Mouse (Mus musculus): Measurements from ENCODE around the gene Abcb5. TPM values are rescaled to one million over a fixed set of nuclear protein-coding genes. Genes with fewer than 3 reads are reported as not detected.
A peak's percentile ranks its signal among the peaks of the same experiment; 100 is the strongest.

Abcb5 gene
- polyA plus RNA-seq, 1 experiment from 2014 or later = not detected

DNA sequence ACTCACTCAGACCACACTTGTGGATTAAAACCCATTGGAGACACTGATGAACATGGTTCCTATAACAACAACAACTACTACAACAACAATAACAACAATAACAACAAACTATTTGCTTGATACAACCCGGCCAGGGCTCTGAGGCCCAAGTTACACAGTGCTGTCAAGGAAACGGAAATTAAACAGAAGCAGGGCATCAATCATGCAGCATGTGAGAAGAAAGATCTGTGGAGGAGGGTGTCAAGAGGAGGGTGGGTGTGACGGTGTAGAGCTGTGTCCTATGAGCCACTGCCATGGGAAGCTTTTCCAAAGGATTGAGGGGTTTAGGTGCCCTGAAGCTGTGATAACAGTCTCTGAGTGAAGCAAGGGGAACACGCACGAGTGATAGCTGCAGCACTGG, 64.0 kb downstream of the Abcb5 start:
- H3K4me1 ChIP-seq (ENCODE audit: control insufficient read depth, insufficient read depth, low read length) = no peaks in the 10 kb centered on the region
- no peak overlapping the region for H3K4me3 ChIP-seq (ENCODE audit: low read depth, low read length)
- DNase-seq (ENCODE audit: low spot score, missing footprints) = no peak
- no peaks in the 10 kb centered on the region for H3K36me3 ChIP-seq (ENCODE audit: control insufficient read depth, insufficient read depth, low read length)
- no peak overlapping the region for H3K27ac ChIP-seq (ENCODE audit: low read depth, low read length)
- no peaks in the 10 kb centered on the region for H3K9me3 ChIP-seq (ENCODE audit: control insufficient read depth, low read length)
- ATAC-seq (ENCODE audit: low FRiP score) = no peak
- H3K4me2 ChIP-seq = no peak overlapping the region
- H3K27me3 ChIP-seq (ENCODE audit: control insufficient read depth, insufficient read depth, low read length) = no peaks in the 10 kb centered on the region
- 81% methylated on average over 5 of the region's 5 CpGs for WGBS
- no peak overlapping the region for H3K9ac ChIP-seq (ENCODE audit: low read length)

DNA sequence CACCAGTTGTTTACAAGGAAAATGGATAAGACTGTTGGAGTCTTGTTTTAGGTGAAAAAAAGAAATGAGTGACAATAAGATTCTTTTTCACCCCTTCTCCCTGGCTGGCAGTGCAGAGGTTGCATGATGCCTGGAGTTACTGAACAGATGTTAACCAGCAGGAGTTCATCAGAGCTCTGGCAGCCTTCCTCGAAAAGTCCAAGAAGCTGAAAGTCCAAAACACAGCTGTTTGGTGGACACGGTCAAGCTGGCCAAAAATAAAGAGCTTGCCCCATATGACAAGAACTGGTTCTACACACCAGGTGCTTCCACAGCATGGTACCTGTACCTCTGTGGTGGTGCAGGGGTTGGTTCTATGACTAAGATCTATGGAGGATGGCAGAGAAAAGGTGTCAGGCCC, 78.3 kb downstream of the Abcb5 start:
- no peak overlapping the region for H3K9ac ChIP-seq (ENCODE audit: low read length)
- H3K4me3 ChIP-seq (ENCODE audit: low read depth, low read length) = no peak overlapping the region
- no peaks in the 10 kb centered on the region for H3K27me3 ChIP-seq (ENCODE audit: control insufficient read depth, insufficient read depth, low read length)
- 82% methylated on average over 2 of the region's 2 CpGs for WGBS
- ATAC-seq (ENCODE audit: low FRiP score) (no peak), DNase-seq (ENCODE audit: low spot score, missing footprints) (no peak)
- H3K36me3 ChIP-seq (ENCODE audit: control insufficient read depth, insufficient read depth, low read length) = no peaks in the 10 kb centered on the region
- no peaks in the 10 kb centered on the region for H3K9me3 ChIP-seq (ENCODE audit: control insufficient read depth, low read length)
- no peak overlapping the region for H3K4me2 ChIP-seq
- H3K4me1 ChIP-seq (ENCODE audit: control insufficient read depth, insufficient read depth, low read length) = no peaks in the 10 kb centered on the region
- H3K27ac ChIP-seq (ENCODE audit: low read depth, low read length) = no peak overlapping the region

DNA sequence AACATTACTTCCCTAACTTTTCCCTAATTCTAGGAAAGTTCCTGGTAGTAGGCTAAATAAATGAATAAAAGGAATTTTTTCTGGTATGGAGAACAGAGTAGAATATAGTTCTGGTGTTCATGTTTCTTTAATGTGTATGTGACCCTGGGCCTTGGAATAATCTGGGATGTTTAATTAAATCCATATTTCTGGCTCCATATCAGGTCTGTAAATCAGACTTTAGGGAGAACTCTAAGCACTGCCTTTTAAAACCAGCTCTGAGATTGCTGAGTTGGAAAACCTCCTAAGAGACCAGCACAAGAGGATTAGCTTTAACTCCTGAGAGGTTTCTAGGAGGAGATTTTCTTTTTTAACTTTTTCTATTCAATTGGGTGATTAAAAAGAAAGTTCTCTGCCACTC, 83.4 kb downstream of the Abcb5 start:
- no peaks in the 10 kb centered on the region for H3K27me3 ChIP-seq (ENCODE audit: control insufficient read depth, insufficient read depth, low read length)
- no peak for DNase-seq (ENCODE audit: low spot score, missing footprints)

DNA sequence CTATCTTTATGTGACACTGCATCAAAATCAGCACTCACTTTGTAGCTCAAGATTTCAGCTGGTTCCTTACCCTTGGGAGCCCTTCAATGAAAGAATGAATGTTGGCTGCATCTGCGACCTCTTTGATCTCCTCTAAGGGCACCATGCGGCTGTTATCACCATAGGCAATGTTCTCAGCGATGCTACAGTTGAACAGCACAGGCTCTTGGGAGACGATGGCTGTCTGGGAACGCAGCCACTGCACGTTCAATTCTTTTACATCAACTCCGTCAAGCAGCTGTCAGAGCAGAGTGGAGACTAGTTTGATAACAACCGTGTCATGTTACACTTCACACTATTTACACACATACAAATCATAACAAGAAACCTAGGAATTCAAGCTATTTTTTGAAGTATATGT, 93.5 kb downstream of the Abcb5 start:
- DNase-seq (ENCODE audit: low spot score, missing footprints) (no peak), ATAC-seq (ENCODE audit: low FRiP score) (no peak)
- Histone ChIP-seq H3K27me3 (ENCODE audit: control insufficient read depth, insufficient read depth, low read length) (no peaks in the 10 kb centered on the region), H3K36me3 (ENCODE audit: control insufficient read depth, insufficient read depth, low read length) (no peaks in the 10 kb centered on the region), H3K4me2 (no peak overlapping the region), H3K4me3 (ENCODE audit: low read depth, low read length) (no peak overlapping the region), H3K9me3 (ENCODE audit: control insufficient read depth, low read length) (no peaks in the 10 kb centered on the region), H3K4me1 (ENCODE audit: control insufficient read depth, insufficient read depth, low read length) (no peaks in the 10 kb centered on the region), H3K9ac (ENCODE audit: low read length) (no peak overlapping the region), H3K27ac (ENCODE audit: low read depth, low read length) (no peak overlapping the region)
- 88% methylated on average over 8 of the region's 8 CpGs for WGBS

More for the DNA sequence above, 83.4 kb downstream of the Abcb5 start:
- H3K4me1 ChIP-seq (ENCODE audit: control insufficient read depth, insufficient read depth, low read length) = no peaks in the 10 kb centered on the region
- no peak overlapping the region for H3K27ac ChIP-seq (ENCODE audit: low read depth, low read length)
- no peaks in the 10 kb centered on the region for H3K9me3 ChIP-seq (ENCODE audit: control insufficient read depth, low read length)
- H3K9ac ChIP-seq (ENCODE audit: low read length) = no peak overlapping the region
- H3K4me2 ChIP-seq = no peak overlapping the region
- no peak for ATAC-seq (ENCODE audit: low FRiP score)
- H3K4me3 ChIP-seq (ENCODE audit: low read depth, low read length) = no peak overlapping the region
- no peaks in the 10 kb centered on the region for H3K36me3 ChIP-seq (ENCODE audit: control insufficient read depth, insufficient read depth, low read length)

DNA sequence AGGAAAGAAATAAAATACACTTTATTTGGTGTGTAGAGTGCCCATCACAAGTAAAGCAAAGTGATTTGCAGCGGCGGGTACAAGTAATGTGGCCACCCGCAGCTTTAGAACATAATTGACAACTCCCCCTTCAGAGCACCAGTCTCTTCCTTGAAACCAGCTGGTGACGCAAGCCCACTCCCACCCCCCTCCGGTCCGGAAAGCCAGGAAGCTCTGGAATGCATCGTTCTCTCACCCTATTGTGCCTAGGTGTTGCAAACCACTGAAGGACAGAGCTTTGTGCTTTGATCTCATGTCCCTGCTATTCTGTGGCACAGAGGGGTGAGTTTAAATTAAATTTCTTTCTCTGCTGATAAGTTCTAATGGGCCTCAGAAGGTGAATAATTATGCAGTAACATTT, 110.1 kb downstream of the Abcb5 start:
- Histone ChIP-seq H3K9ac (ENCODE audit: low read length) (no peak overlapping the region), H3K4me3 (ENCODE audit: low read depth, low read length) (no peak overlapping the region), H3K27ac (ENCODE audit: low read depth, low read length) (no peak overlapping the region), H3K9me3 (ENCODE audit: control insufficient read depth, low read length) (no peaks in the 10 kb centered on the region), H3K4me2 (no peak overlapping the region), H3K36me3 (ENCODE audit: control insufficient read depth, insufficient read depth, low read length) (no peaks in the 10 kb centered on the region), H3K4me1 (ENCODE audit: control insufficient read depth, insufficient read depth, low read length) (peaks cover 14% of the 10 kb centered on the region), H3K27me3 (ENCODE audit: control insufficient read depth, insufficient read depth, low read length) (peaks cover 16% of the 10 kb centered on the region)
- WGBS = 1% methylated on average over 7 of the region's 7 CpGs
- ATAC-seq (ENCODE audit: low FRiP score) (peak; percentile 12; the same call in 1 of the 2 replicates), DNase-seq (ENCODE audit: low spot score, missing footprints) (no peak)

DNA sequence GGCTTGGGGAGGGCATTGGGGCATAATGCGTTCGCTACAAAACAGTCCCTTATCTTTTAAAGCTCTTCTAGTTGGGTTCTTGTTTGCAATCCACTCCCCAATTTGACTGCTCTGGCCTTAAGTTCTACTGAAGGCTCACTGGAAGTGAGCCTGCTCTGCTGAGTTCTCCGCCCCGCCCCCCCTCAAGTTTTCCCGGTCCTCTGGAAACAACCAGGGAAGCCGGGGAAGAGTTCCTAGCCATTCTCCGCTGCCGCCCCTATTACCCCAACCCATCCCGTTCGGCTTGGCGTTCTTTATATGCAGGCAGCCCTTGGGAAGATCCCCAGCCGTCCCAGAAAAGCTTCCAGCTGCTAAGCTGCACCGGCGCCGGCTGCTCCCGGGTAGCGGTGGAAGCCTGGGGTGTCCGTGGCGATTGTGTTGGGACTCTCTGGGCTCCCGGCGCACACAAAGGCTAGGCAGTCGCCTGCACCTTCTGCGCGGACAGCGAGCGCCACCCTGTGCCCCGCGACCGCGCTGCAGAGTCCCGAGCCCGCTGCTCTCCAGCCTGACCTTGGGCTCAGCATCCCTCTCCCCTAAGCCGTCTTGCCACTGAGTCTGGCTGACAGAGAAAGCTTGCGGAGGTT, 111.3 kb downstream of the Abcb5 start:
- DNase-seq (ENCODE audit: low spot score, missing footprints) (peak; percentile 98), ATAC-seq (ENCODE audit: low FRiP score) (peak; percentile 98)
- Histone ChIP-seq H3K27me3 (ENCODE audit: control insufficient read depth, insufficient read depth, low read length) (peaks cover 22% of the 10 kb centered on the region), H3K9ac (ENCODE audit: low read length) (peak overlapping the region; percentile 68), H3K27ac (ENCODE audit: low read depth, low read length) (peak overlapping the region; percentile 72), H3K4me2 (peak overlapping the region; percentile 64), H3K4me3 (ENCODE audit: low read depth, low read length) (peak overlapping the region; percentile 43), H3K36me3 (ENCODE audit: control insufficient read depth, insufficient read depth, low read length) (no peaks in the 10 kb centered on the region), H3K9me3 (ENCODE audit: control insufficient read depth, low read length) (no peaks in the 10 kb centered on the region), H3K4me1 (ENCODE audit: control insufficient read depth, insufficient read depth, low read length) (peaks cover 16% of the 10 kb centered on the region)
- WGBS = 1% methylated on average over 34 of the region's 34 CpGs

DNA sequence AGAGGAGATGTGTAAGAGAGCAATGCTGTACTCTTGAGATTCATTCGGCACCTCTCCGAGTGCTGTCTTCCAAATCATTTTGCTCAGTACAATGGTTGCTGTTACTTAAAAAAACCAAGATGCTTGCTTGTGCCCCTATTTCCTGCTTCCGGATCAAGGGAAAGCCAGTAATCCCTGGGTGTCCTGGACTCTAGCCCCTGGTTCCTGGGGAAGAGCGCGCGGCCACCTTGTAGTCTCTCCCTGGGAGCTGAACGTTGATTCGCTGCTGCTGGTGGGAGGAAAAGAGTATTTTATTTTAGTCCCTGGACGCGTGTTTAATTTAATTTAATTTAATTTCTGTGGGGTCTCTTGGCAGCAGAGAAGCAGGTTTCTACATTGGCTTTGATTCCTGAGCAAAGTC, 111.8 kb downstream of the Abcb5 start:
- Histone ChIP-seq H3K4me2 (peak overlapping the region; percentile 64), H3K36me3 (ENCODE audit: control insufficient read depth, insufficient read depth, low read length) (no peaks in the 10 kb centered on the region), H3K27ac (ENCODE audit: low read depth, low read length) (peak overlapping the region; percentile 72; the same call in 1 of the 2 replicates), H3K4me3 (ENCODE audit: low read depth, low read length) (peak overlapping the region; percentile 43), H3K4me1 (ENCODE audit: control insufficient read depth, insufficient read depth, low read length) (peaks cover 16% of the 10 kb centered on the region), H3K27me3 (ENCODE audit: control insufficient read depth, insufficient read depth, low read length) (peaks cover 28% of the 10 kb centered on the region), H3K9me3 (ENCODE audit: control insufficient read depth, low read length) (no peaks in the 10 kb centered on the region), H3K9ac (ENCODE audit: low read length) (peak overlapping the region; percentile 68)
- ATAC-seq (ENCODE audit: low FRiP score) (no peak), DNase-seq (ENCODE audit: low spot score, missing footprints) (peak; percentile 94)
- 2% methylated on average over 10 of the region's 10 CpGs for WGBS

DNA sequence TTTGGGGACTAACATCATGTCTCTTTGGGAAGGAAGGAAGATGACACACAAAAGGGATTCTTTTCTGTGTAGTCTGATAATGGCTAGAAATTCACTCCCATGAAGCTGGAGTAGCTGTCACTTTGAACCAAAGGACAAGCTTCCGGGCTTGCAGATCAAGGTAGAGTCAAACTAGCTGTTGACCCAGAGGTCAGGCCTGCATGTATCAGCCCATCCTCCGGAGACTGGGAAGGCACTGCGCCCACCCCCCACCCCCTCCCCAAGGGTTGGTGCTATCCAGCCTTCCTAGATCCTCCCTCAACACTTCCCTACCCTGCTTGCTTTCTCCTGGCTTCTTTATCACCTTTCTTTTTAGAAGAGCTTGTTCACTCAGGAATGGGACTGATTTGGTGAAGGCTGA, 112.9 kb downstream of the Abcb5 start:
- H3K9ac ChIP-seq (ENCODE audit: low read length) = no peak overlapping the region
- peak overlapping the region; percentile 15 for H3K4me3 ChIP-seq (ENCODE audit: low read depth, low read length)
- H3K27ac ChIP-seq (ENCODE audit: low read depth, low read length) = no peak overlapping the region
- H3K27me3 ChIP-seq (ENCODE audit: control insufficient read depth, insufficient read depth, low read length) = peaks cover 37% of the 10 kb centered on the region
- H3K36me3 ChIP-seq (ENCODE audit: control insufficient read depth, insufficient read depth, low read length) = no peaks in the 10 kb centered on the region
- DNase-seq (ENCODE audit: low spot score, missing footprints) (no peak), ATAC-seq (ENCODE audit: low FRiP score) (no peak)
- peak overlapping the region; percentile 23 for H3K4me2 ChIP-seq
- no peaks in the 10 kb centered on the region for H3K9me3 ChIP-seq (ENCODE audit: control insufficient read depth, low read length)
- peaks cover 21% of the 10 kb centered on the region for H3K4me1 ChIP-seq (ENCODE audit: control insufficient read depth, insufficient read depth, low read length)
- WGBS = 0% methylated on average over 3 of the region's 3 CpGs

DNA sequence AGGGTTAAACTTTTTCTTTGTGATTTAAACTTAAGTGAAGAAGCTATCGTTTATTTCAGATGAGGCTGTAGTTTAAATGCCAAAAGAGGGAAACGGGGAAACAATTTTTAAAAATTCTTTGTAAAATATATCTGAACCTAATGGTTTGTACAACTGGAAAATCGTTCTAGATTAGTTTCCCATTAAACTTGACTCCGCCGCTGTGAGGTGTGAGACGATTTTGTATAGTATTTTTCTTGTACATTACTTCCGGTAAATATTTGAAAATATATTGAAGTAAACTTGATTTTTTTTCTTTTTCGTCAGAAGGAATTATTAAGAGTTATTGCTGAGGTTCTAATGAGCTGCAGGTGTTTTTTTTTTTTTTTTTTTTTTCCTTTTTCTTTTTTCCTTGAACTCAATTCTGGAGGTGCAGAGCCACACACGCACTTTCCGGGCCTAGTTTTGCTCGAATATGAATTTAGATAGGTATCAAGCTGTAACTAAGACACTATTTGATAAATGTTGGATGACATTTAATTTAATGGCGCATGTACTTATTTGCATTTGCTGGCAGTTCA, 115.3 kb downstream of the Abcb5 start:
- ATAC-seq (ENCODE audit: low FRiP score) = no peak
- H3K9ac ChIP-seq (ENCODE audit: low read length) = no peak overlapping the region
- peak overlapping the region; percentile 70 for H3K4me2 ChIP-seq
- DNase-seq (ENCODE audit: low spot score, missing footprints) = peak; percentile 90
- 15% methylated on average over 12 of the region's 12 CpGs for WGBS
- H3K27me3 ChIP-seq (ENCODE audit: control insufficient read depth, insufficient read depth, low read length) = peaks cover 60% of the 10 kb centered on the region
- no peaks in the 10 kb centered on the region for H3K9me3 ChIP-seq (ENCODE audit: control insufficient read depth, low read length)
- H3K4me1 ChIP-seq (ENCODE audit: control insufficient read depth, insufficient read depth, low read length) = peaks cover 25% of the 10 kb centered on the region
- no peaks in the 10 kb centered on the region for H3K36me3 ChIP-seq (ENCODE audit: control insufficient read depth, insufficient read depth, low read length)
- no peak overlapping the region for H3K27ac ChIP-seq (ENCODE audit: low read depth, low read length)
- H3K4me3 ChIP-seq (ENCODE audit: low read depth, low read length) = peak overlapping the region; percentile 50; the same call in 1 of the 2 replicates

Measured in midbrain, embryonic 11.5 days (tissue).